Mouse (Mus musculus) gastrocnemius, postnatal 36 days (tissue): ENCODE data around the gene Ap3m1. TPM values are rescaled to one million over a fixed set of nuclear protein-coding genes. Genes with fewer than 3 reads are reported as not detected.

Experiments used
- DNase-seq, 2 experiments: peaks; one replicate each; pipeline ENCODE4 v3.0.0; 2022
- intact Hi-C: fragments of 180-260 bp; cut with DNase I; formaldehyde crosslinking; loops from one replicate; pipeline ENCODE4 v1.15.1; 2025
- total RNA-seq, 2 experiments: library from RNA; stranded (reverse); gene quantifications; 2 replicates each; pipeline ENCODE4 v1.2.3; 2021

Ap3m1 gene
- total RNA-seq, 2 experiments from 2014 or later: 34.7 to 35.6 TPM

DNA sequence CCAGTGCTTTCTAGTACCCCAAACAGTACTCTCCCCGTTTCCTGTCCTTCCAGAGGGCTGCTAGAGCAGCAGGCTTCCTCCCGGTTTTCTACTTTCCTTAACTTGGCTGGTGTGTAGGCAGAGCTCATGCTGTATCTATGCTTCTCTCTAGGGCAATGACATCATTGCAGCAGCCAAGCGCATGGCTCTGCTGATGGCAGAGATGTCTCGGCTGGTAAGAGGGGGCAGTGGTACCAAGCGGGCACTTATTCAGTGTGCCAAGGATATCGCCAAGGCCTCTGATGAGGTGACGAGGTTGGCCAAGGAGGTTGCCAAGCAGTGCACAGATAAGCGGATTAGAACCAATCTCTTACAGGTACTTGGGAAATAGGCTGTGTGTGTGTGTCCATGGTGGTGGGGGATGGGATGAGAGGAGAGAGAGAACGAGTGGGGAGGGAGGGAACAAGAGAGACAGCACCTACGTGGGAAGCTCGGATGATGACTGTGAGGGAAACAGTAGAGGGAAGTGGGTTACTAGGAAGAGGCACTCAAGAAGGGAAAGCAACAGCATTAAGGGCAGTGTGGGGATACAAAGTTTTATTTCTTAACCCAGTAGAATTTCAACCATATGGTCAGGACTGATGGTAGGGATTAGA, 23.2 kb downstream of the Ap3m1 start:
- intact Hi-C loops: no loop called here
- no peak for DNase-seq

DNA sequence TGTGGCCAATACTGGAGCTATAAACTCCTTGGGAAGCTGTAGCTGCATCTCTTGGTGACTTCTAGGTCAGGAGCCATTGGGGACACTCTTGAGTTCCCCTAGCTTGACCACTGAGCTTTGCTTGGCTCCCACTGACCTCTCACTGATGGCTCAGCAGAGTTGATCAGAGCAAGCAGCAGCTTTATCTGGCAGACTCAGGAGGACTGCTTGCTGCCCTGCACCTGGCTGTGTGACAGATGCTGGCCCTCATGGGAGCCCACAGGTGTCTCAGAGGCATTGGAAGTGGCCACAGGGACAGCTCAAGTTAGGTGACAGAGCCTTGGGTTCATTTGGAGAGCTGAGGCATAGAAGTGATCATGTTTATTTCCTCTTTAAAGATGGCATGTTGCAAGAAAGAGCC, 24.8 kb downstream of the Ap3m1 start:
- no peak for DNase-seq
- intact Hi-C loops: no loop called here

DNA sequence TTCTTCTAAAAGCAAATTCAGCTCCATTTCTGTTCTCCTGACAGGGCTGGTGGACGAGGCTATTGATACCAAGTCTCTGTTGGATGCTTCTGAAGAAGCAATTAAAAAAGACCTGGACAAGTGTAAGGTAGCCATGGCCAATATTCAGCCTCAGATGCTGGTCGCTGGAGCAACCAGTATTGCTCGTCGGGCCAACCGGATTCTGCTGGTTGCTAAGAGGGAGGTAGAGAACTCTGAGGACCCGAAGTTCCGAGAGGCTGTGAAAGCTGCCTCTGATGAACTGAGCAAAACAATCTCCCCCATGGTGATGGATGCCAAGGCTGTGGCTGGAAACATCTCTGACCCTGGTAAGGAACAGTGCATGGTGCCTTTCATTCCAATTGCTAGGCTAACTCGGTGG, 31.9 kb downstream of the Ap3m1 start:
- intact Hi-C loops: no loop called here
- no peak for DNase-seq

DNA sequence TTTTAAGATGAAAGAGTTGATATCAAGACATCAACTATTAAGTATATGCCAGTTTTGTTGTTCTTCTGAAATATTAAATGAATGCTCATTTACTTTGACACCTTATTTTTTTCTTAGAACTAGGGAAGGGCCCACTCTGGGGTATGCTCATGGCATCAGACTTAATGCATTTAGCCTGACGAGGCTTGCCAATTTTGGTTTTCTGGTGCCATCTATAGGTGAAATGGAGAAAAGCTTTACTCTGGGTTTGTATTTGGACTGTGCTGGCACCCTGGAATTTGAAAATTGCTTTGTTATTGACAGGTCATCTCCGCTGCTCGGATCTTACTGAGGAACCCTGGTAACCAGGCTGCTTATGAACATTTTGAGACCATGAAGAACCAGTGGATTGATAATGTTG, 33.3 kb downstream of the Ap3m1 start:
- DNase-seq: no peak
- intact Hi-C loops: no loop called here

DNA sequence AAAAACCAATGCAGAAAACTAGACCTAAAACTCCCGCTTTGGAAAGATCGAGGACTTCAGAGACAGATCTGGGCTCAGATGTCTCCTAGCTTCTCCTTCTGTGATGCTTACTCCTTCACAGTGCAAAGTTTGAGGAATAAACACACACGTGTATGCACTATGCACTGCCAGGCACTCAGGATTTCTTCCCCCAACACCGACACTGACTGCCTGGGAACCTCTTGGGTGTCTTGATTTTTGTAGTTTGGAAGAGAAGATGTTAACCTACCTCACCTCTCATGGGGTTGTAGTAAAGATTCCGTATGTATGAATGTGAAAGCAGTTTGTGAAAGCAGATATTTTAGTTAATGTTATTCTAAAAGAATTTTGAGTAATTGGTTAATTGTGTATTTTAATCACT, 34.4 kb downstream of the Ap3m1 start:
- no peak for DNase-seq
- intact Hi-C loops: no loop called here

DNA sequence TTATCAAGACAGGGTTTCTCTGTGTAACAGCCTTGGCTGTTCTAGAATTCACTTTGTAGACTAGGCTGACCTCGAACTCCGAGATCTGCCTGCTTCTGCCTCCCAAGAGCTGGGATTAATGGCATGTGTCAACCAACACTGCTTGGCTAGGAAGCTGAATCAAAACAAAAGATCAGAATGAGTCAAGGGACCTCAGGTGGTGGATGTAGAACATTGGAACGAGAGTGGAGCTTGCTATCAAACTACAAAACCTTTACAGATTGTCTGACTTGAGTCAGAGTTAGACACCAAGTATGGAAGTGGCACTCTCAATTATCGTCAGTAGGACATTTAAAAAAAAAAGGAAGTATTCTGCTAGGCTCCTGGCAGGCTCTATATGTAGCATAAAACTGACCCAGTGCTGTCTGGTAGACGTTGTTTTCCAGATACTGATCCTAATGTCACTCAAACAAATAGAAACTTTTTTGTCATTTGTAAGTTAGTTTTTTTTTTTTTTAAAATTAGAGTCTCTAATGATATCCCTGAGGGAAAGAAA, 38.4 kb downstream of the Ap3m1 start:
- no peak for DNase-seq
- intact Hi-C loops: no loop called here

DNA sequence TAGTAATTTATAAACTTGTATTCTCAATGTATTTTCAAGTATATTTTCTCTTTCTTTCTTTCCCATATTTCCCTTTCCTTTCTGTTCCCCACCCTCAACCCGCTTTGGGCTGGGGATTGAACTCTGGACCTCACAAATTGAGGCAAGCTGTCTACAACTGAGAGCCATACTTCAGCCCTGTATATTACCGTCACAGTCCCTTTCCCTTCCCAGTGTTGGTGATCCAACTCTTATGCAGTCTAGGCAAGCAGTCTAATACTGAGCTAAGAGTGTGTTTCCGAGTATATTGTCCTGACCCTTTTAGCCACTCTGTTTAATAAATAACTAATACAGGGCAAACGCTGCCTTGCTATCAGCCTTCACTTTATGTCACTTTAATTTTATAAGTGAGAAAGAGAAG, 52.7 kb downstream of the Ap3m1 start:
- intact Hi-C loops: loop anchor here (5.0 to 10.0 kb wide), 2 partner anchors 115 to 197 kb away; no protein-coding TSS in a partner anchor
- no peak for DNase-seq

DNA sequence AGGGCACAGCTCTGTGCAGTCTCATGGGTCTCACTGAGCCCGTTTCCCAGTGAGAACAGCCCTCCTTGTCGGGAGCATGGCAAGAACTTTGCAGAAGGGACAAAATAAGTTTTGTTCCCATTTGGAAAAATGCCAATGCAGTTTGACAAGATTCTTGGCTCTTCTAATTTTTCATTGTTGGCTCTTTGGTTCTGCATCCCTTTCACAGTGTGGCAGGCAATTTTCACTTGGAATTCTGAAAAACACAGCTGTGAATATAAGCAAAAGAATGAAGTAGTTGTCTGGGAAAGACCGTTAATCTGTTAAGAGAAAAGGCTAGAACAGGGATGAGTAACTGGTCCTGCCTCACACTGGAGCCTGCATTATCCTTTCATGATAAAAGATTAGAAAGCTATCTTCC, 54.8 kb downstream of the Ap3m1 start:
- DNase-seq: no peak
- intact Hi-C loops: loop anchor here (5.0 to 10.0 kb wide), 2 partner anchors 113 to 195 kb away; no protein-coding TSS in a partner anchor

DNA sequence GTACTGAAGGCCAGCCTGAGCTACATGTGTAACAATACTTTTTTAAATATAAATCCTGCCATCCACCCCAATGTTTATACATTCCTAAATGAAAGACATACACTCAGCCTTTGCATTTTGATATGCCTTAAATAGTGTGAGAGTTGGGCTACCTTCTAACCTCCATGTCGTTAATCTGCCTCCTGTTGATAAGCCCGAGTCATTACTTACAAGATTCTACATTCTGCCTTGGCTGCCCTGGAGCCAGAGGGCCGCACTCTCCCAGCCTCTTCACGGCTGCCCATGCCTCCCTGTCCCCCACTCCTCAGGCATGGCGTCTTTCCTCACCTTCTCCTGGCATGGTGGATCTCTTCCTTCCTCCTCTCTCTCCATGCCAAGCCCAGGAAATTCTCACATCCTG, 55.9 kb downstream of the Ap3m1 start:
- intact Hi-C loops: loop anchor here (5.0 to 10.0 kb wide), 2 partner anchors 112 to 194 kb away; no protein-coding TSS in a partner anchor
- no peak for DNase-seq

DNA sequence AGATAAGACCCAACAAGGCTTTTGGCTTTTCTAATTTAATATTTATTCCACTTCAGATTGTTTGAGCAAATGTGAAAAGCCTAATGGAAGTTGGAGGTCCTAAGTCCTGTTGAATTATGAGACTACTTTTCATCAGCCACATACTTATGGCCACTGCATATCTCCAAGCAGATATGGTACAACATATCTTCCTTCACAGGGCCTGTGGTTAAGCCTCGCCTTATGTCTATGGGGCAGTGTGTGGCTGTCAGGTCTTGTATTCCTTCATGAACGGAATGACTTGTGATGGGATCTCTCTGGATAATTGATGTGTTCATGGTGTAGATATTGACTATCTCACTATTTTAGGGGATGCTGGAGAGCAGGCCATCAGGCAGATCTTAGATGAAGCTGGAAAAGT, 56.8 kb downstream of the Ap3m1 start:
- no peak for DNase-seq
- intact Hi-C loops: loop anchor here (5.0 to 10.0 kb wide), 2 partner anchors 111 to 193 kb away; no protein-coding TSS in a partner anchor

DNA sequence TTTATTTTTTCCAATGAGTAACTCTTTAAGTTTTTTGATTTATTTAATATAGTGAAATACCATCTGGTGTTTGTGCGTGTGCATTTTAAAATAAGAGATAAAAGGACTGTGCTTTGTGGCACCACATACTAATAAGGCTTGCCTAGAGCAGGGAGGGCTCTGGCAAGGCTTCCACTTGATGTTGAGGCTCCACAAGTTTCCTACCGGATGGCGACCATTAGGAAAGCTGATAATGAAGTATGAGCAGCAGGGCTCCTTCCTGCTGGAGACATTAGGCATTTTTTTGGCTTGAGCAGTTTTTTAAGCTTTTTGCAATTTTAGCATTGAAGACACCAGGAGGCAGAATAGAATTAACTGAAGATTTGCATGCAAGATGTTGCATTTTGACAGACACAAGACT, 57.8 kb downstream of the Ap3m1 start:
- intact Hi-C loops: loop anchor here (5.0 to 10.0 kb wide), 2 partner anchors 67 to 110 kb away; partner anchors contain the start of gene Vcl
- DNase-seq: no peak

DNA sequence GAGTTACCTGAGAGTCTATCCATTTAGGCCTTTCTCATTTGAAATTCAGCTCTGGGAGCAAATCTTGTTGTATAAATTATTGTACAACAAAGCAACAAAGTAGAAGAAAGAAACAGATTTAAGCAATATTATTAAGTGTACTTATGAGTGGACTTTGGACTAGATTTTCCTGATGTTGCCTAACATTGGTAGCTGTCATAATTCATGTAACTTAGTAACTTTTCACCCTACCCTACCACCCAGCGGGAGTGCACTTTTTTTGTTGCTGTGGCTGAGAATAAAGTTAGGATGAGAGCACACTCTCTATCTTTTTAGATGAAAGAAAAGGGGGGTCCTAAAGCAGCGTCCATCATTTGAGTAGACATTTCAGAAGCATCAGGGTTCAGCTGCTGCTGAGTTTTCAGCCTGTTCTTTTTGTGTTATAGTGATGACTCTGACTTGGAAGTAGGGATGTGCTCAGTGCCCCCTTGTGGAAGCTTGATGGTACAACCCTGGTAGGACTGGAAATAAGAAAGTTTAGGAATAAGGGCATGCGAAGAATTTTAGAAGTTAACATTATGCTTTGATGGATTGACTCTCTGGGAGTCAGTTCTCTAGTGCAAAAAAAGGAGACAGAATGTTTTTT, 59.1 kb downstream of the Ap3m1 start:
- intact Hi-C loops: loop anchor here (5.0 to 10.0 kb wide), 2 partner anchors 66 to 108 kb away; partner anchors contain the start of gene Vcl
- DNase-seq: peak in 1 of 2 experiments; percentile 18

DNA sequence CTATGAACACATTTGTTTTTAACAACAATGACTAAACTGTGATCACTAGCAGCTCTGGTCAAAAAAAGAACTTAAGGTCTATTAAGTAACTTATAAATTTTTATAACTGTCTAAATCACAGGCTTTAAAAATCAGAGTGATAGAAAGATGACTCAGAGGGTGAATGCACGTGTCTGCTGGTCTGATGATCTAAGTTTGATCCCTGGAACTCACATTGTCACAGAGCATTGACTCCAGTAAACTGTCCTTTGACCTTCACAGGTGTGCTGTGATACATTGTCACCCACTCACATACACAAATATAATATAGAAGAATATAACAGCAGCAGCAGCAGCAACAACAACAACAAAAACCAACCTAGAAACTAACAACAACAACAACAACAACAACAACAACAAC, 60.8 kb downstream of the Ap3m1 start:
- intact Hi-C loops: loop anchor here (5.0 to 10.0 kb wide), 2 partner anchors 64 to 107 kb away; partner anchors contain the start of gene Vcl

DNA sequence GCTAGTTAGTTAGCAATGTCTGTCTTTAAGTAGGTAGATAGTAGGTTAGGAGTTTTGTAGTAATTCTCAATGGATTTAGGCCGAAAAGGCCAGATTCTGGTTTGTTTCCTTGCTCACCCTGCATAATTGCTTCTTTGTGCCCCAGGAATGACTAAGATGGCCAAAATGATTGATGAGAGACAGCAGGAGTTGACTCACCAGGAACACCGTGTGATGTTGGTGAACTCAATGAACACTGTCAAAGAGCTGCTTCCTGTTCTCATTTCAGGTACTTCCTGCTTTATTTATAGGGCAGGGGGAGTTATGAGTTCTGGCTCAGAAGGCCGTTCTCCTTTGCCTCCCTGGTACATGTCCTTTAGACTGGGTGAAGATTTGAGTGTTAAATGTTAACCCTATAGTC, 66.8 kb downstream of the Ap3m1 start:
- intact Hi-C loops: no loop called here
- no peak for DNase-seq

More for the DNA sequence above, 60.8 kb downstream of the Ap3m1 start:
- no peak for DNase-seq

DNA sequence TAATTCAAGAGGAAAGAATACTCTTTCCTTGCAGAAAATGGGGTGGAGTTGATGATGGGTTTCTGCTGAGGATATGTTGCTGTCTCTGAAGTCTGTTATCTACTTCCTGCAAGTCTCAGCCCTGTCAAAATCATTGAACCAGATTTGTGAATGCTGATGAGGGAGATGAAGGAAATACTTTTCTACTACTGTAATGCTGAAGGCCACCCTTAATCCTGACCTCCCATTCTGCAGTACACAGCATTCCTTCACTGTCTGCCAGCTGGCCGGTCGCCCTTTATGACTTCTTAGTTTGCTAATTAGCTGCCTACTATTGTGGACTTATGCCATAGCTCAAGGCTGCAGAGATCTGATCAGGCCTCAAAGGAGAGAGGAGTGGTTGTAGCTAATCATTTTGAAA, 68.5 kb downstream of the Ap3m1 start:
- peak in 1 of 2 experiments; percentile 12 for DNase-seq
- intact Hi-C loops: no loop called here

Other genes starting within 250 kb of the Ap3m1 start
- 10 to 100 TPM; 23.9 to 25.3 TPM for gene Plau, start 215.8 kb downstream of the Ap3m1 start, total RNA-seq
- gene Vcl, start 123.1 kb downstream of the Ap3m1 start, total RNA-seq: 10 to 100 TPM; 70.9 to 91.6 TPM
- gene Adk, start 66 bp upstream of the Ap3m1 start, total RNA-seq: 100 to 1,000 TPM in 1 of 2 experiments, 10 to 100 TPM in 1; 94.0 to 111 TPM